16 mouse cellular contexts compared by ENCODE assay signal in the genomic region with DNA sequence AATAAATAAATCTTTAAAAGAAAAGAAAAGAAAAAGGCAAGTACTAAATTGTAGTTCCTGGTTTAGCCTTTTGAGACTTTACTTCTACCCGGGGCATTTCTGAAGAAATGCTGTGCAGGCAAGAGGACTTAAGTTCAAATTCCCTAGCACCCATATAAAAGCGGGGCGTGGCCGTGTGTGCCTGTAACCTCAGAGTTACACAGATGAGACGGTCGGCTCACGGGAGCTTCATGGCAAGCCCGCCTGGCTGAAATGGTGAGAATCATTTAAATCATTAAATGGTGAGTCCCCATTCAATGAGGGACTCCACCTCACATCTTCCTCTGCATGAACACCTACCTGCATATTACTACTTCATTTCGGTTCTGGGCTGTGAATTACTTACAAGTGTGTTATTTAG. TPM values are rescaled to one million over a fixed set of nuclear protein-coding genes. Genes with fewer than 3 reads are reported as not detected.
A peak's percentile ranks its signal among the peaks of the same experiment; 100 is the strongest.
DNase-seq lines count a peak whose midpoint lies in the region; ATAC-seq lines count a peak whose summit lies in the region.
"Had no signal": no experiment of that assay in that cellular context is flagged by ENCODE, and none has a peak within 500 bp of the region (broad histone marks: within the 10 kb centered on the region; RNA-seq: fewer than 3 reads in every experiment).

No protein-coding gene starts in this region.

- peak; percentile 42; the same call in 1 of the 2 replicates for ATAC-seq in intestine, embryonic 16.5 days
- no peak for ATAC-seq in cerebellum, adult (ENCODE audit: insufficient number of reproducible peaks, low FRiP score, low TSS enrichment)
- ATAC-seq: CD4-positive, CD25-positive, alpha-beta regulatory T cell, adult 4 months; forebrain, postnatal 0 days had no signal

- H3K27ac ChIP-seq in intestine, embryonic 16.5 days (ENCODE audit: low read length): no peak overlapping the region
- H3K27ac ChIP-seq: embryonic facial prominence, embryonic 13.5 days; forebrain, embryonic 13.5 days; gastrocnemius, adult 2 months; heart, embryonic 10.5 days; hindbrain, embryonic 14.5 days had no signal

- no peaks in the 10 kb centered on the region for H3K9me3 ChIP-seq in intestine, embryonic 16.5 days (ENCODE audit: control insufficient read depth, low read length)
- H3K9me3 ChIP-seq: embryonic facial prominence, embryonic 13.5 days; forebrain, embryonic 13.5 days; heart, embryonic 10.5 days had no signal

- no peak overlapping the region for H3K4me2 ChIP-seq in intestine, embryonic 16.5 days (ENCODE audit: low read depth, low read length)
- H3K4me2 ChIP-seq: embryonic facial prominence, embryonic 13.5 days; forebrain, embryonic 13.5 days; hindbrain, embryonic 14.5 days had no signal

- 49% methylated on average over 9 of the region's 9 CpGs for WGBS in intestine, embryonic 16.5 days

- H3K4me1 ChIP-seq in intestine, embryonic 16.5 days (ENCODE audit: control insufficient read depth, insufficient read depth, low read length): no peaks in the 10 kb centered on the region
- H3K4me1 ChIP-seq: embryonic facial prominence, embryonic 13.5 days; forebrain, embryonic 13.5 days; heart, embryonic 10.5 days had no signal

- peak; percentile 88 for DNase-seq in heart, adult 11 months
- DNase-seq in heart, postnatal 10 days: no peak
- peak; percentile 30 for DNase-seq in ZHBTc4 (ENCODE audit: low read depth, low spot score)
- no peak for DNase-seq in thymus, postnatal 36 days
- DNase-seq in right cerebral cortex, postnatal 14 days: no peak
- DNase-seq: cerebellum, adult 11-12 months; gastrocnemius, adult 2 months; gastrocnemius, postnatal 25 days had no signal

- no peaks in the 10 kb centered on the region for H3K36me3 ChIP-seq in intestine, embryonic 16.5 days (ENCODE audit: control insufficient read depth, insufficient read depth, low read length)
- H3K36me3 ChIP-seq: embryonic facial prominence, embryonic 13.5 days; heart, embryonic 10.5 days had no signal

- intact Hi-C loops in heart, postnatal 10 days (cut with DNase I): loop anchor here (1.0 to 5.0 kb wide), 4 partner anchors 128 to 468 kb away; partner anchors contain the start of gene Als2

- no peak overlapping the region for H3K9ac ChIP-seq in intestine, embryonic 16.5 days (ENCODE audit: low read depth, low read length)
- H3K9ac ChIP-seq: embryonic facial prominence, embryonic 13.5 days; forebrain, embryonic 13.5 days; forebrain, postnatal 0 days; hindbrain, embryonic 14.5 days had no signal

- H3K4me3 ChIP-seq in intestine, embryonic 16.5 days (ENCODE audit: low read length): no peak overlapping the region
- H3K4me3 ChIP-seq: embryonic facial prominence, embryonic 13.5 days; forebrain, embryonic 13.5 days; gastrocnemius, adult 2 months; heart, embryonic 10.5 days had no signal

- H3K27me3 ChIP-seq in intestine, embryonic 16.5 days (replicated peaks; ENCODE audit: control insufficient read depth, insufficient read depth, low read length): no peaks in the 10 kb centered on the region
- H3K27me3 ChIP-seq: embryonic facial prominence, embryonic 13.5 days; forebrain, embryonic 13.5 days had no signal

RNA-seq across cellular contexts. Expression of gene Casp8, which starts 25.5 kb away (rescaled TPM):
- 10 to 100 TPM; 12.6 to 16.3 TPM for total RNA-seq in heart, postnatal 10 days (2021)
- 54.3 and 56.4 TPM in 2 replicates for polyA plus RNA-seq in intestine, embryonic 16.5 days (2015; fragmentation: Nextera tagmentation; extraction: Ambion mirVana)

RNA-seq across cellular contexts. Expression of gene Cflar, which starts 58.4 kb away (rescaled TPM):
- 10 to 100 TPM; 65.7 to 68.1 TPM for total RNA-seq in heart, postnatal 10 days (2021)
- 25.6 and 28.2 TPM in 2 replicates for polyA plus RNA-seq in intestine, embryonic 16.5 days (2015; fragmentation: Nextera tagmentation; extraction: Ambion mirVana)

Comparison
In these comparisons a context has a peak if more than half of its experiments do, and no peak if none do; other contexts are left out.
1. DNase-seq: peak in heart, adult 11 months (single experiment) and ZHBTc4 (single experiment); none in heart, postnatal 10 days (0 of 2), thymus, postnatal 36 days (0 of 2) and right cerebral cortex, postnatal 14 days (single experiment).